Mouse (Mus musculus): Measurements from ENCODE around the gene Tmem179b. TPM values are rescaled to one million over a fixed set of nuclear protein-coding genes. Genes with fewer than 3 reads are reported as not detected.
A peak's percentile ranks its signal among the peaks of the same experiment; 100 is the strongest.

The Tmem179b gene
- polyA plus RNA-seq (2012; rRNA removed): 112 and 134 TPM in 2 replicates

DNA sequence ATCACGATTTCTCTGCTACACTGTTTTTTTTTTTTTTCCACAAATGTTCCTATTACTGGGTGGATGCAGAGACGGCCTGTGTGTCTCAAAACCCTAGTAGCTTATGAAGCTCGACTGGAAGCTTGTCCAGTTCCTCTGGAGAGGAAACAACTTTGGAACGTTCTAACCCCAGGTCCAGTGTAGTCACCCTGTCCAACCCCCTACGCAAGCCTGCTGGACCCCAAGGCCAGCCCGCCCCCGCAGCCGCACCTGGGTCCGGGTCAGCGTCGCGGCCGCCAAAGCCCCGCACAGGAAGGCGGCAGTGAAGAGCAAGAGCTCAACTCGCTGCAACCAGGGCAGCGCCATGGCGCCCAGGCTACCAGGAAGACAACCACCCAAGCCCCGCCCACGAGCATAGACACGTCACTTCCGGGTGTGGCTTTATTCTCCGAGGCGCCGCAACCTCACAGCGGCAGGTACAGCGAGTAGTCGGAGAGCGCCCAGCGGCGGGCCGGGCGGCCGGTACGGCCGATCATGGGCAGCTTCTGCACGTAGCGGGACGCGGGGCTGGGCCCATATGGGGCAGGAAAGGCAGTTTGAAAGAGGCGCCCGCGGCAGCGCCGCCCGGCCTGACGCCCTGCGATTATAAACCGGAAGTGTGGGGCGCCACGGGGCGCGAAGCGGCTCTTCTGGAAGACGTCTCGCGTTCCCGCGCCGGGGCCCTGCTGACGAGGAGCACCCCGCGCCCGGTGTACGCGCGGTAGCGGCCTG lies at the start of gene Tmem179b:
Gene Tmem179b, minus strand, starts transcription at position 382 of the 750 bp plus-strand sequence.
- DNase-seq (ENCODE audit: low read depth): no peak

- no peak for DNase-seq (ENCODE audit: low read depth)
These were observed 48.4 kb upstream of the Tmem179b start for GRCm38 (mm10) chr19:8822696-8823095.

GRCm38 (mm10) chr19:8821146-8821545 lies 46.9 kb upstream of the Tmem179b start:
- DNase-seq (ENCODE audit: low read depth): no peak

GRCm38 (mm10) chr19:8820424-8820956 lies 46.2 kb upstream of the Tmem179b start:
- DNase-seq (ENCODE audit: low read depth): no peak

GRCm38 (mm10) chr19:8819596-8820423 lies 45.5 kb upstream of the Tmem179b start, which contains the start of gene Hnrnpul2:
TSS of gene Hnrnpul2 (plus strand) at chr19:8820010.
- DNase-seq (ENCODE audit: low read depth): no peak

GRCm38 (mm10) chr19:8818801-8819595 lies 44.7 kb upstream of the Tmem179b start, which contains the start of gene Ttc9c:
TSS of gene Ttc9c (minus strand) at chr19:8819333.
- DNase-seq (ENCODE audit: low read depth): peak; percentile 98

- no peak for DNase-seq (ENCODE audit: low read depth)
These were observed 44.1 kb upstream of the Tmem179b start for GRCm38 (mm10) chr19:8818301-8818798.

DNA sequence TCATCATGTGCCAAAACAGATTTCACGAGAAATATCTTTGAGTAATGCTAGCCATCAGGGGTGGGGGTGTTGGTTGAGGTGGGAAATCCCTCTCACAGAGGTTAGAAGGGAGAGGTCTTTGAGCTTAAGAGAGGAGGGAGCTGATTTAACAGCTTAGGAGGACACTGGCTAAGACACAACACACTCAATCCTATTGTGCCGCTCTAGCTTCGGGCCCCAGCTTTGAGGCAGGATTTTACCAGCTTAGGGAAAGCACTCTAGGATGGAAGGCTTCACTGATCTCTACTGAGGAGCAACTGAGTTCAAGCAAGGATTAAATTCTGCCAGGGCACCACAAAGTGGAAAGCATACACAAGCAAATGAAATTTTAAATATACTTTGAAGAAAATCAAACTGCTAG lies 42.7 kb upstream of the Tmem179b start:
- DNase-seq (ENCODE audit: low read depth): no peak

GRCm38 (mm10) chr19:8815812-8816211 lies 41.5 kb upstream of the Tmem179b start:
- DNase-seq (ENCODE audit: low read depth): no peak

GRCm38 (mm10) chr19:8806810-8807209 lies 32.5 kb upstream of the Tmem179b start:
- DNase-seq (ENCODE audit: low read depth): no peak

- DNase-seq (ENCODE audit: low read depth): no peak
These were observed 29.8 kb upstream of the Tmem179b start for GRCm38 (mm10) chr19:8803879-8804660.

DNA sequence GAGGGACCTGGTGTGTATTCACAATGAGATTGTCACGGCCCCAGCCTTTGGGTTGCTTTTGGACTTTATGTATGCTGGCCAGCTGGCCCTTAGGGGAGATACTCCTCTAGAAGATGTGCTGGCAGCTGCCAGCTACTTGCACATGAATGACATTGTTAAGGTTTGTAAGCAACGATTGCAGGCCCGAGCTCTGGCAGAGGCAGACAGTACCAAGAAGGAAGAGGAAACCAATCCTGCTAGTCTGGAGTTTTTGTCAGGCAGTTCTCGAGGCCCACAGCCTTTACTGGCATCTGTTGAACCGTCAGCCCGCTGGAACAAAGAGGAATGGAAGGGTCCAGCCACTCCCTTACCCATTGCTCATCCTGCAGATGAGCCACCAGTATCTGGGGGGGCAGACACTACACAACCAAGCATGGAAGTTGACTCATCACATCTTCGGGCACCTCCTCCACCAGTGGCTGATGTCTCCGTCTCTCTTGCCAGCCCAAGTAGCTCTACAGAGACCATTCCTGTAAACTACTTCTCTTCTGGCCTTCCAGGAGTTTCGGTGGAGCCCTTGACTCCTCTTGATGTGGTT lies 29.0 kb upstream of the Tmem179b start:
- DNase-seq (ENCODE audit: low read depth): no peak

DNA sequence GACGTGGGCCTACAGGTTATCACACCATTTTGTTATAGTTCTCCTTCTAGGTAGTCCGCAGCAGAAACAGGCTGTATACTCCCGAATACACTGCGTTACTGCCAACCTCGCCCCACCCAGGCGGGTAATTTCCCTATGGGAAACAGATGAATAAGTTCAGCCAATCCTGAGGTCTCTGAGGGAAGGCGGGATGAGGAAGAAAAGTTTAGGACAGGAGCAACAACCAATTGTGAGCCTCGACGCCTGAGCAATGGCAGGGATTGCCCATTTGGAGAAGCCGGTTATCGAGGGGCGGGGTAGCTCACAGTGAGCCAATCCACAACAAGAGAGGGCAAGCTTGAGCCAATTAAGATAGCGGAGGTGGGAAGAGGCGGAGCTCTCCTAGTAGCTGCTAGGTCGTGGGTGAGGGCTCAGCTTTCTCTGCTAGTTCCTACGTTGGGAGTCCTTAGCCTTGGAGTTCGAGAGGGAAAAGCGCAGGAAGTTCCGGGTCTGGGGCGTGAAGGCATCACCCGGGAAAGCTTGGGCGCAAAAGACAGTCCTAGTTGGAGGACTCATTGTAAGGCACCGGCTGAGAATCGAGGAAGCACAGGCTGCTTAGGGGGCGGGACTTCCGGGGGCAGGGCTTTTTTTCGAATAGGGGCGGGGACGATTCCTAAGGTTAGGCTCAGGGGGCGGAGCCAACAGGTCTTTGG lies 28.0 kb upstream of the Tmem179b start, which contains the start of gene Zbtb3:
Gene Zbtb3, plus strand, starts transcription at position 426 of the 692 bp plus-strand sequence.
- DNase-seq (ENCODE audit: low read depth): peak; percentile 98

DNA sequence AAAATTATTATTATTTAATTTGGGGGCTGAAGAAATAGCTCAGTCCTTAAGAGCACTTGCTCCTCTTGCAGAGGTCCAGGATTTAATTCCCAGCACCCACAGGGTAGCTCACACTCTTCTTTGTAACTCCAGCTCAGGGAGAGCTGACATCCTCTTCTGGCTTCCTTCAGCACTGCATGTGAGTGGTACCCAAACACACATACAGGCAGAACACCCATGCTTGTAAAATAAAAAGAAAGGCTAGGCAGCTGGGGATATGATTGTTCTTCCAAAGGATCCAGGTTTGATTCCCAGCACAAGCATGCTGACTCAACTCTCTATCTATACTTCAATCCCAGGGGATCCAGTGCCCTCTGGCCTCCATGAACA lies 24.7 kb upstream of the Tmem179b start:
- no peak for DNase-seq (ENCODE audit: low read depth)

- peak; percentile 46 for DNase-seq (ENCODE audit: low read depth)
These were observed 24.1 kb upstream of the Tmem179b start, which contains the start of gene Polr2g for GRCm38 (mm10) chr19:8798264-8798946. TSS of gene Polr2g (minus strand) at chr19:8798577.

DNA sequence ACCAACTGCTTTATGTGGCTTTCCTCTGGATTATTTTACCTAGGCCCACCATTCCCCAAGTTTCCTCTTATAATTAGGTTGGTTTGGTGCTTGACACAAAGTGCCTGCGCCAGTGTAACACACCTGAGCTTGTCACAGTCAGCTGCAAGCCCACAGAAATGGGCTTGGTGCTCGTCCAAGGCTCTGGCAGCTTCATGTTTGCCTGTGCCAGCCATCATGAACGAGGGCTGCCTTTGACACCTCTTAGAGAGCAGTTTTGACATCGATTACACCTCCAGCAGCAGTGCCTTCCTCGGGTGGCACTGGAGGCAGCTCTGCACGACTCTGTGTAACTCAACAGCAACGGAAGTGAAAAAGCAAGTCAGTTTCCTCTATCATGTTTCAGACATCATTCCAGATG lies 15.9 kb upstream of the Tmem179b start:
- no peak for DNase-seq (ENCODE audit: low read depth)

GRCm38 (mm10) chr19:8789171-8789570 lies 14.9 kb upstream of the Tmem179b start:
- DNase-seq (ENCODE audit: low read depth): no peak

DNA sequence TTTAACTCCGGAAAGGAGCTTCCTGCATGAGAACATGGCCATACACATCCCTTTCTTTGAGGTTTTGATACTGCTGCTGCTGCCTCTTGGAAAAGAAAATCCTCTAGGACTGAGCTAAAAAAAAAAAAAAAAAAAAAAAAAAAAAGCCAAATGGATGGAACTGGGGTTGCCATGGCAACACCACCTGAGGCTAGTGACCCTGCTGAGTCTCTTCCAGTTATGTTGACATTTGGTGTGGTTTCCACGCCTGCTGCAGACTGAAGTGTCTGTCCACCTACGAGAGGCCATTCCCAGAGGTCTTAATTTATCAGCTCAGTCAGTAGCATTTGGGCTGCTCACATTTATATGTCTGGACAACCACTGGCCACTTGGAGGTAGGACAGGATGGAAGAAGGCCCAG lies 14.3 kb upstream of the Tmem179b start:
- no peak for DNase-seq (ENCODE audit: low read depth)
